Mouse (Mus musculus): Measurements from ENCODE around the gene Ddx49. TPM values are rescaled to one million over a fixed set of nuclear protein-coding genes. Genes with fewer than 3 reads are reported as not detected.

Gene Ddx49
- polyA plus RNA-seq, 1 experiment from 2014 or later, result 58.9 TPM

DNA sequence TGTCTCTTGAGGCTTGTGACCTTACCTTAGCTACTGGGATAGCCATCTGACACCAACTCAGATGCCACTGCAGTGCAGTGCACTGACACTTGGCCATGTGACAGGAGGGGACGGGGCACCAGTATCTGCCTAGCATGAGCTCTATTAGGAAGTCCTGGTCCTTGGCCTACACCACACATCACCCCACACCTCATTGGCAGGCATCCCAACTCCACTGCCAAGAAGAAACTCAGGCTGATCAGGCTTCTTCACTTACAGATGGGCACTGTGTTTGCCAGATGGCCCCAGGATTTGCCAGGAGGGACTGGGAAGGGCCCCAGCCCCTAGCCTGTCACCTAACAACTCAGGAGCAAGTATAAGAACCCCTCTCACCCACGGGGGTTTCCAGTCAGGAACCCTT lies 11.1 kb upstream of the Ddx49 start:
- WGBS, result 89% methylated on average over 2 of the region's 2 CpGs

DNA sequence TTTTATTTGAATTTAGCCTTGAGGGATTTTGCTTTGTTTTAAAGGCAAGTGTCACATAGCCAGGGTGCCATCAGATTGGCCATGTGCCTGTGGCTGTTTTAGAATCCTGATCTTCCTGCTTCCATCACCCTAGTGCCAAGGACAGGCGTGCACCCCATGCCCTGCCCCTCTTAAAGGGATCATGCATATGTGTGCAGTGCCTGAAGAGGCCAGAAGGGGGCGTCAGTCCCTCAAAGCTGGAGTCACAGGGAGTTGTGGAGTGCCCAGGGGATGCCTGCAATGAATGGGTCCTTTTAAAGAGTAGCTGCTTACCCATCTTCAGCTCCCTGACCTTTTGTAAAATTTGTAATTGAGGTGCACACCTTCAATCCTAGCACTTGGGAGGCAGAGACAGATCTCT lies 7.0 kb upstream of the Ddx49 start:
- H3K9me3 ChIP-seq (replicated peaks), result no peaks in the 10 kb centered on the region
- no peak overlapping the region for H3K4me3 ChIP-seq
- WGBS, result 40% methylated on average over 2 of the region's 2 CpGs
- no peaks in the 10 kb centered on the region for H3K27me3 ChIP-seq (ENCODE audit: low read depth, poor library complexity, severe bottlenecking)
- H3K4me1 ChIP-seq, result 0 out of 2 replicates have a peak, but pooled peaks cover under 1% of the 10 kb centered on the region
- no peak overlapping the region for H3K27ac ChIP-seq
- no peak for DNase-seq (ENCODE audit: low spot score)
- H3K36me3 ChIP-seq, result peaks cover 95% of the 10 kb centered on the region

More for the DNA sequence above, 11.1 kb upstream of the Ddx49 start:
- H3K4me3 ChIP-seq, result no peak overlapping the region
- peaks cover 33% of the 10 kb centered on the region for H3K4me1 ChIP-seq
- H3K36me3 ChIP-seq, result peaks cover 59% of the 10 kb centered on the region
- no peaks in the 10 kb centered on the region for H3K9me3 ChIP-seq (replicated peaks)
- no peak overlapping the region for H3K27ac ChIP-seq
- peaks cover 4% of the 10 kb centered on the region; the same call in 1 of the 2 replicates for H3K27me3 ChIP-seq (ENCODE audit: low read depth, poor library complexity, severe bottlenecking)
- no peak for DNase-seq (ENCODE audit: low spot score)

DNA sequence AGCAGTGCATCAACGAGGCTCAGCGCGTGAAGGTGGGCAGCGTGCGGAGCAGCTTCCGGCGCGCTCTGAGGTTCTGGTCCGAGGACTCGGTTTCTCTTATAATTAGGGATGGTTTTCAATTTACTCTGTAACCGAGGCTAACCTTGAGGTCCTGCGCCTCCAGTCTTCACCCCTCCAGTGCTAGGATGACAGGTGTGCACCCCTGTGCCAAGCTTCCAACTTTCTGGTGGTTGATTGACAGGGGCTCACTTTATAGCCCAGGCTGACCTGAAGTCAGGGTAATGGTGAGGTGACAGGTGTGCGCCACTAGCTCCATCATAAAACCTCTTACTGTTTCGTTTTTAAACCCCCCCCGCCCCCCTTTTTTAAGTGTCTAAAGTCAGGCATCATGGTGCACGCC lies 612 bp upstream of the Ddx49 start:
- WGBS, result 3% methylated on average over 16 of the region's 16 CpGs
- no peak for DNase-seq (ENCODE audit: low spot score)
- Histone ChIP-seq H3K9me3 (replicated peaks) (no peaks in the 10 kb centered on the region), H3K27me3 (ENCODE audit: low read depth, poor library complexity, severe bottlenecking) (no peaks in the 10 kb centered on the region), H3K4me3 (peak overlapping the region; percentile 88), H3K4me1 (peaks cover 25% of the 10 kb centered on the region), H3K36me3 (peaks cover 69% of the 10 kb centered on the region), H3K27ac (peak overlapping the region; percentile 88)

DNA sequence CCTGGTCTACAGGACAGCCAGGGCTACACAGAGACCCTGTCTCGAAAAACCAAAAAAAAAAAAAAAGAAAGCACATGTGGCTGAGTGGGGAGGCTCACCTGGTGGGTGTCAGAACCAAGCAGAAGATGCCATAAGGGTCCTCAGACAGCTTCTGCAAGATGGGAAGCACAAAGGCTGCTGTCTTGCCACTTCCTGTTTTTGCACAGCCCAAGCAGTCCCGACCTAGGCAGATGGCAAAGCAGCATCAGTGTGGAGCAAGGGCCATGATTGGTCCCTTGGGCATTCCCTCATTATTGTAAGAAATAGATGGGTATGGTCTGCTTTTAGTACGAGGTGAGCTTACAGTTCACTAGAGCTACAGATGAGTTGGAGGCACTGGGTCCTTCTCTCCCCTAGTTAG lies 1.4 kb downstream of the Ddx49 start:
- Histone ChIP-seq H3K27me3 (ENCODE audit: low read depth, poor library complexity, severe bottlenecking) (no peaks in the 10 kb centered on the region), H3K36me3 (peaks cover 69% of the 10 kb centered on the region), H3K4me3 (0 out of 2 replicates have a peak overlapping the region, but pooled peaks have one; percentile 13), H3K9me3 (replicated peaks) (no peaks in the 10 kb centered on the region), H3K4me1 (peaks cover 25% of the 10 kb centered on the region), H3K27ac (no peak overlapping the region)
- DNase-seq (ENCODE audit: low spot score), result no peak
- WGBS, result 82% methylated on average over 3 of the region's 3 CpGs

DNA sequence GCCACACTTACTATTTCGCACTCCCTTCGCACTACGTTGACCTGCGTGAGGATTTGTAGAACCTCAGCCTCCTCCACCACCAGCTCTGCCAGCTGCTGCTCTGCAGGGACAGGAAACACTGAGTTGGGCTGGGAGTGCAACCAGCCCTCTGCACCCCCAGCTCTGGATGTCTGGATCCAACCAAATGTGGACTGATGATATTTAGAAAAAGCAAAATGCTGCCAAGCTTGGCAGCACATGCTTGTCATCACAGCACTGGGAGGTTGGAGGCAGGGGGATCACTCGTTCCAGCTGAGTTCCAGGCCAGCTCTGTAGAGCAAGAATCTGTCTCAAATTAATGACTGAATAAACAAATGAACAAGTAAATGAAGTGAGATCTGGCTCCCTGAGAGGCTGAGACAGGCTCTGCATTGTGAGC lies 8.3 kb downstream of the Ddx49 start:
- no peak overlapping the region for H3K27ac ChIP-seq
- no peaks in the 10 kb centered on the region for H3K27me3 ChIP-seq (ENCODE audit: low read depth, poor library complexity, severe bottlenecking)
- no peak overlapping the region for H3K4me3 ChIP-seq
- peaks cover 12% of the 10 kb centered on the region; the same call in 1 of the 2 replicates for H3K4me1 ChIP-seq
- no peaks in the 10 kb centered on the region for H3K9me3 ChIP-seq (replicated peaks)
- DNase-seq (ENCODE audit: low spot score), result no peak
- 69% methylated on average over 5 of the region's 5 CpGs for WGBS
- peaks cover 97% of the 10 kb centered on the region for H3K36me3 ChIP-seq

DNA sequence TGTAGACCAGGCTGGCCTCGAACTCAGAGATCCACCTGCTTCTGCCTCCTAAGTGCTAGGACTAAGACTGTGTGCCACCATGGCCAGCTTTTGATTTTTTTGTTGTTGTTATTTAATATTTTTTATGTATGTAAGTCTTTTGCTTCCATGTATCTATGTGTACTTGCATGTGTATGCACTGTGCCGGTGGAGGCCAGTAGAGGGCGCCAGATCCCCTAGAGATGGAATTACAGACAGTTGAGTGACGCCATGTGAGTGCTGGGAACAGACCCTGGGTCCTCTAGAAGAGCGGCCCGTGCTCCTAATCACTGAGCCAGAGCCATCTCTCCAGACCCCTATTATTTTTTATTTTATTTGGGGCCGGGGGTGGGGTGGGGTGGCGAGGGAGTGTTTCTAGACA lies 15.6 kb downstream of the Ddx49 start:
- Histone ChIP-seq H3K9me3 (replicated peaks) (no peaks in the 10 kb centered on the region), H3K4me1 (peaks cover 30% of the 10 kb centered on the region), H3K36me3 (peaks cover 78% of the 10 kb centered on the region), H3K4me3 (no peak overlapping the region), H3K27ac (no peak overlapping the region), H3K27me3 (ENCODE audit: low read depth, poor library complexity, severe bottlenecking) (no peaks in the 10 kb centered on the region)
- WGBS, result 90% methylated on average over 8 of the region's 8 CpGs
- no peak for DNase-seq (ENCODE audit: low spot score)

DNA sequence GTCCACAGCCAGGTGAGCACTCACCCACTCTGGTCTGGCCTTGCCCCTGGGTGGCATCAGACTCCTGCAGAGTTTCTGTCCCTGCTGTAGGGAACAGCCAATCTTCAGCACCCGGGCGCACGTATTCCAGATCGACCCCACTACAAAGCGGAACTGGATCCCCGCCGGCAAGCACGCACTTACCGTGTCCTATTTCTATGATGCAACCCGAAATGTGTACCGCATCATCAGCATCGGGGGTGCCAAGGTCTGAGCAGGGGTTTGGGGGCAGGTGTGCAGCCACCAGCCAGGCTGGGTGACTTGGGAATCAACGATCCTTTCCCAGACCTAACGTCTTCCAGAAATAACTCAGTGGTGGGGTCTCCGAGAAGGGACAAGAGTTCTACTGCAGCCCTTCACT lies 17.0 kb downstream of the Ddx49 start:
- Histone ChIP-seq H3K4me1 (peaks cover 44% of the 10 kb centered on the region), H3K36me3 (peaks cover 64% of the 10 kb centered on the region), H3K4me3 (no peak overlapping the region), H3K27me3 (ENCODE audit: low read depth, poor library complexity, severe bottlenecking) (no peaks in the 10 kb centered on the region), H3K9me3 (replicated peaks) (no peaks in the 10 kb centered on the region), H3K27ac (no peak overlapping the region)
- no peak for DNase-seq (ENCODE audit: low spot score)
- 96% methylated on average over 15 of the region's 15 CpGs for WGBS

DNA sequence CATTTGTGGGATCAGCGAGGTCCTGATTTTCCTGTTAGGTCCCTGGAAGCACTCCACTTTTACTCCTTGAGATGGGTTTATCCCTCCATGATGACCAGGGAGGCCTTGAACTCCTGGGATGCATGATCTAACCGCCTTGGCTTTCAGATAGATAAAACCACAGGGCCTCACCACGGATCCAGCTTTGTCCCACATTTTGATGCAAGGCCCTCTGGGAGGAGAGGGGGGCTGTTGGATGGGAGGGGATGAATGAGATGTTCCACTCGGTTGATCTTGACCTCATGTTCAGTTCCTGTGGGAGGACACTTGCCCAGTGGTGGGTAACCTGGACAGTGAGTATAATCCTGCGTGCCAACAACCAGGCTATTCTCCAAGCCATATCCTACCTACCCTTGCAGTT lies 17.9 kb downstream of the Ddx49 start:
- DNase-seq (ENCODE audit: low spot score), result no peak
- Histone ChIP-seq H3K4me1 (peaks cover 46% of the 10 kb centered on the region), H3K4me3 (peak overlapping the region; percentile 93), H3K27me3 (ENCODE audit: low read depth, poor library complexity, severe bottlenecking) (no peaks in the 10 kb centered on the region), H3K36me3 (peaks cover 55% of the 10 kb centered on the region), H3K9me3 (replicated peaks) (no peaks in the 10 kb centered on the region), H3K27ac (no peak overlapping the region)
- WGBS, result 86% methylated on average over 5 of the region's 5 CpGs

DNA sequence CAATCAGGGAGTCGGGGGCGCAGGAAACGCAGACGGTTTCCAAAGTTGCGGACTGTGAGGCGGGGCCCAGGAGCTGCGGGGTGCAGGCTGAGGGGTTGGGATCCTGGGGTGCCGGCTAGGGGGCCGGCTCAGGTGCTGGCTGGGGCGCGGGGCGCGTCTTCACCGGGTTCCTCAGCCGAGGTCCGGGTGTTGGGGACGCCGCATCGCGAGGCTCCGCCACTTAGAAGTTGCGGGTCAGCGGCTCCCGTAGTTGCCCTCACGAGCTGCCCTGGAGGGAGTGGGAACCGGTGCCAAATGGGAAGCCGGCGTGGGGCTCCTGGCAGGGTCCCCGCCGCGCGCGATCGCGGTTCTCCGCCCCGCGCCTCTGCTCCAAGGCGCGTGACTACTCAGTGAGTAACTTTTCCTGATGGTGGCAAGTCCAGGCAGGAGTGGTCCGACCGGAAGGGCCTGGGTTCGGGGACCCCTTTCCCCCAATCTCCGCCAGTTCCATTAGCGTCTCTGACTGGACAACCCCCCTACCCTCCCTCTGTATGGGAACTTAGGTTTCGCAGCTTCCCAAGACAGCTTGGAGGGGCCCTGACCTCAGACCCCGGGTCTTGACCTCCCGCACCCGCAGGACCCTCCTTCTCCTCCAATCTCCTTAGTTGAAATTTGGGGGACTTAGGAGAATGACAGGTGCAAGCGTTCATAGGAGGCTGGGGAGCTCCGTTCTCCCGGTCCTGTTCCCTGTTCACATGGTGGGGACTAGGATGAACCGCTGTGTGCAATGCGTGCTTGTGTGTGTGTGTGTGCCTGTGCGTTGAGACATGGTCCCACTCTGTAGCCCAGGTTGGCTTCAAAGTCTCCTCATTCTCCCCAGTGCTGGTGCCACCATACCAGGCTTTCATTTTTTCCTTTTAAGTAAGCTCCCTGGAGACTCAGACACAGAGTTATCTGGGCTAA lies 18.9 kb downstream of the Ddx49 start:
- Histone ChIP-seq H3K4me1 (peaks cover 52% of the 10 kb centered on the region), H3K27ac (peak overlapping the region; percentile 99), H3K4me3 (peak overlapping the region; percentile 93), H3K9me3 (replicated peaks) (no peaks in the 10 kb centered on the region), H3K36me3 (peaks cover 45% of the 10 kb centered on the region), H3K27me3 (ENCODE audit: low read depth, poor library complexity, severe bottlenecking) (no peaks in the 10 kb centered on the region)
- peak; percentile 54 for DNase-seq (ENCODE audit: low spot score)
- WGBS, result 1% methylated on average over 54 of the region's 55 CpGs

DNA sequence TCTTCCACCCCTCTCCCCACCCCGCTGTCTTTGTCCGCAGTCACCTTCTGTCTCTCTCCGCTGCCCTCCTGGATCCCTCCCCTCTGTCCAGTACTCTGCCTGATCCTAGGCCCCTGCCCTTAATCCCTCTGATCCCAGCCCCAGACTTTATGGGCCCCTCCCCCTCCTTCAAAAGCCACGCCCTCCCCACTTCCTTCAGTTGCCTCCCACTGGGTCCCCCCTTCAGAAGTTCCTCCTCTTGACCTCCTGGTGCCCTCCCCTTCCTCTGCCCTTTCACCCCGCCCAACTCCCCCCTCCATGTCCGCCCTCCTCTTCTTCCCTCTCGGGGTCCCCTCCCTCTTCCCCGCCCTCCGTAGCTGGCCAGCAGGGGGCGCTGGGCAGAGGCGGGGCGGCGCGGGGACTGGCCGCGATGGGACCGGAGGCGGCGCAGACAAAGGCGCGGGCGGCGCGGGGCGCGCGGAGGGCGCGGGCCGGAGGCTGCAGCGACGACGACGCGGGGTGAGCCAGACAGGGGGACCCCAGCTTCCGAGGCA lies 19.6 kb downstream of the Ddx49 start, which contains the start of gene Homer3:
TSS of gene Homer3 (plus strand) at position 225 of the 533 bp plus-strand sequence.
- DNase-seq (ENCODE audit: low spot score), result peak; percentile 97
- Histone ChIP-seq H3K4me1 (peaks cover 60% of the 10 kb centered on the region), H3K4me3 (peak within 1 kb of the TSS; percentile 93), H3K36me3 (peaks cover 38% of the 10 kb centered on the region), H3K27me3 (ENCODE audit: low read depth, poor library complexity, severe bottlenecking) (no peaks in the 10 kb centered on the region), H3K9me3 (replicated peaks) (no peaks in the 10 kb centered on the region), H3K27ac (peak within 1 kb of the TSS; percentile 99)
- WGBS, result 1% methylated on average over 36 of the region's 36 CpGs

DNA sequence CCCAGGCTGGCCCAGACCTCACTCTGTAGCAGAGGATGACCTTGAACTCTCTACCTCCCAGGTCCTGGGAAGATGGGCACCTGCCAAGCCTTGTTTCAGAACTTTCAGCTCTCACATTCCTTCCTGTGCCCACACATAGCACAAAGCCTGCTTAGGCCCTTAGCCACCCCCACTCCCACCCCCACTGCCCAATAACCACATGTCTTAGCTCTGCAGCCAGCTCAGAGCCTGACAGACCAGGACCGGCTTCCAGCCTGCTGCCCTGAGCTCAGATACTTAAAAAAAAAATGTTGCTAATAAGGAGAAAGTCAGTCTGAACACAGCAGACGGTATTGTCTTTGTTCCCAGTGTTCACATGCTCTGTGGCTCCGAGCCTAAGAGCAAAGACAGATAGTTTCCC lies 21.3 kb downstream of the Ddx49 start:
- Histone ChIP-seq H3K27ac (peak overlapping the region; percentile 42), H3K4me1 (peaks cover 61% of the 10 kb centered on the region), H3K27me3 (ENCODE audit: low read depth, poor library complexity, severe bottlenecking) (no peaks in the 10 kb centered on the region), H3K9me3 (replicated peaks) (no peaks in the 10 kb centered on the region), H3K36me3 (peaks cover 21% of the 10 kb centered on the region), H3K4me3 (no peak overlapping the region)
- 64% methylated on average over 3 of the region's 3 CpGs for WGBS
- no peak for DNase-seq (ENCODE audit: low spot score)

DNA sequence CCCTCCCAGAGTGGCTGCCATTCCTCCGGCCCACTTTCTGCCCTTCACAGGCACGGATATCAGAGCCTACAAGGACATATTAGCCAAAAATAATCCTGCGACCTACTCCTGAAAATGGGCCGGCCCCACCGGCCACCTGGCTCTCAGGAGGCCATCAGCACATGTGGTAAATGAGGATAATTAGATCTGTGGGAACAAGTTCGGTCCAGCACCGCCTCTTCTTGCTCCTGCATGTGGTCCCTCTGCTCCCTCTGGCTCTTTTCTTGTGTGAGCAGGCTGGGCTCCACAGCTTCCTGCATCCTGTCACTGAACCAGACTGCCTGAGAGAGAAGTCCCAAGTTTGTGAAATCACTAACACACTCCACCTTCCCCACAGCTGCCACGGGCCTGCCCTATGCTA lies 23.0 kb downstream of the Ddx49 start:
- Histone ChIP-seq H3K4me3 (no peak overlapping the region), H3K27me3 (ENCODE audit: low read depth, poor library complexity, severe bottlenecking) (no peaks in the 10 kb centered on the region), H3K9me3 (replicated peaks) (no peaks in the 10 kb centered on the region), H3K36me3 (0 out of 2 replicates have a peak, but pooled peaks cover 4% of the 10 kb centered on the region), H3K4me1 (peaks cover 54% of the 10 kb centered on the region), H3K27ac (peak overlapping the region; percentile 47; the same call in 1 of the 2 replicates)
- WGBS, result 57% methylated on average over 8 of the region's 8 CpGs
- DNase-seq (ENCODE audit: low spot score), result no peak

DNA sequence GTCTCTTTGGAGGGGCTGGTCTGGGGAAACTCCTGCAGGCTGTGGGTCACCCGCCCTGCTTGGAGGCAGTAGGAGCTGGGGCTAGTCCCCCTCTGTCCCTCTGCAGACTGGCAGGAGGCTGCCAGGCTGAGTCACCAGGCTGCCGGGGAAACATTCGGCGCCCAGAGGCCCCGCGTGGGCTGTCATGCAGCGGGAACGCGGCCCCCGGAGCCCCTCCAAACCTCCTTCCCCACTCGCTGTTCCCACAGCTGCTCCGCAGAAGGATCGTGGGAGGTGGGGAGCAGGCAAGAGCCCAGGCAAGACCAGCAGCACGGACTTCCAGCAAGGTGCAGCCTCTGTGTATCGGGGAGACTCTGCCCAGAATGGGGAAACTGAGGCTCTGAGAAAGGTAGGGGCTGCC lies 24.1 kb downstream of the Ddx49 start:
- Histone ChIP-seq H3K9me3 (replicated peaks) (no peaks in the 10 kb centered on the region), H3K27ac (peak overlapping the region; percentile 37; the same call in 1 of the 2 replicates), H3K27me3 (ENCODE audit: low read depth, poor library complexity, severe bottlenecking) (no peaks in the 10 kb centered on the region), H3K36me3 (0 out of 2 replicates have a peak, but pooled peaks cover 2% of the 10 kb centered on the region), H3K4me1 (peaks cover 46% of the 10 kb centered on the region), H3K4me3 (no peak overlapping the region)
- WGBS, result 72% methylated on average over 15 of the region's 15 CpGs
- no peak for DNase-seq (ENCODE audit: low spot score)
